Mouse (Mus musculus) embryonic facial prominence, embryonic 15.5 days (tissue): Measurements from ENCODE around the gene BC016579. TPM values are rescaled to one million over a fixed set of nuclear protein-coding genes. Genes with fewer than 3 reads are reported as not detected.

Source experiments
- ATAC-seq: fragments of 200-750 bp; cut with Nextera tagmentation; 2 replicates; pipeline ENCODE4 v1.8.0; 2017; ENCODE audit warnings: low read depth, moderate TSS enrichment; ENCODE audit not compliant: insufficient number of reproducible peaks, low FRiP score, low TSS enrichment
- H3K27ac ChIP-seq: fragments of 300-500 bp; sonication (generic); replicated peaks from 2 replicates; pipeline ENCODE4 v1.5.1; 2015; ENCODE audit warnings: mild to moderate bottlenecking, inconsistent platforms
- H3K27me3 ChIP-seq: fragments of 300-500 bp; sonication (generic); 2 replicates; pipeline ENCODE4 v1.6.1; 2015; ENCODE audit warnings: inconsistent platforms
- H3K36me3 ChIP-seq: fragments of 300-500 bp; sonication (generic); 2 replicates; pipeline ENCODE4 v1.6.1; 2015; ENCODE audit warnings: mild to moderate bottlenecking, inconsistent platforms
- H3K4me1 ChIP-seq: fragments of 300-500 bp; sonication (generic); 2 replicates; pipeline ENCODE4 v1.6.1; 2015; ENCODE audit warnings: inconsistent platforms
- H3K4me2 ChIP-seq: fragments of 300-500 bp; sonication (generic); replicated peaks from 2 replicates; pipeline ENCODE4 v1.6.1; 2015; ENCODE audit warnings: mild to moderate bottlenecking, inconsistent platforms
- H3K4me3 ChIP-seq: fragments of 300-500 bp; sonication (generic); replicated peaks from 2 replicates; pipeline ENCODE4 v1.5.1; 2015; ENCODE audit warnings: mild to moderate bottlenecking, inconsistent platforms
- H3K9ac ChIP-seq: fragments of 300-500 bp; sonication (generic); 2 replicates; pipeline ENCODE4 v1.6.1; 2015; ENCODE audit warnings: inconsistent platforms
- H3K9me3 ChIP-seq: fragments of 300-500 bp; sonication (generic); replicated peaks from 2 replicates; pipeline ENCODE4 v1.6.1; 2016; ENCODE audit warnings: inconsistent platforms
- WGBS: fragments of 180-500 bp; shearing (Covaris S2); methylation state at CpG from one replicate; pipeline ENCODE4 v1.1.7; 2015; 5-methylcytosine and 5-hydroxymethylcytosine counted together
- polyA plus RNA-seq: library from polyadenylated mRNA; unstranded; fragments of >200 nt; fragmentation: Nextera tagmentation; extraction: Ambion mirVana; gene quantifications from 2 replicates; pipeline ENCODE4 v1.2.1, GENCODE M21; 2015

Gene BC016579
- polyA plus RNA-seq = 0.79 and 1.5 TPM in 2 replicates

- Histone ChIP-seq H3K27ac (no peak within 1 kb of the TSS), H3K36me3 (no peaks in the 10 kb centered on the region), H3K9me3 (no peaks in the 10 kb centered on the region), H3K9ac (no peak within 1 kb of the TSS), H3K4me3 (peak within 1 kb of the TSS; percentile 37), H3K4me1 (peaks cover 8% of the 10 kb centered on the region; the same call in 1 of the 2 replicates), H3K4me2 (peak within 1 kb of the TSS; percentile 66), H3K27me3 (peaks cover 14% of the 10 kb centered on the region; the same call in 1 of the 2 replicates)
- no peak for ATAC-seq
- WGBS = 4% methylated on average over 20 of the region's 20 CpGs
These were observed at the start of gene BC016579 for GRCm38 (mm10) chr16:45653934-45654332. TSS of gene BC016579 (minus strand) at chr16:45654068.

- Histone ChIP-seq H3K27me3 (no peaks in the 10 kb centered on the region), H3K4me3 (no peak overlapping the region), H3K9me3 (no peaks in the 10 kb centered on the region), H3K9ac (no peak overlapping the region), H3K27ac (no peak overlapping the region), H3K36me3 (no peaks in the 10 kb centered on the region), H3K4me1 (no peaks in the 10 kb centered on the region), H3K4me2 (no peak overlapping the region)
- WGBS = 75% methylated on average over 5 of the region's 5 CpGs
- no peak for ATAC-seq
These were observed 45.4 kb upstream of the BC016579 start for GRCm38 (mm10) chr16:45699301-45699700.

- Histone ChIP-seq H3K4me3 (no peak overlapping the region), H3K36me3 (no peaks in the 10 kb centered on the region), H3K27ac (no peak overlapping the region), H3K9me3 (no peaks in the 10 kb centered on the region), H3K4me2 (no peak overlapping the region), H3K27me3 (no peaks in the 10 kb centered on the region), H3K4me1 (no peaks in the 10 kb centered on the region), H3K9ac (no peak overlapping the region)
- WGBS = 81% methylated on average over 6 of the region's 6 CpGs
- ATAC-seq = no peak
These were observed 44.1 kb upstream of the BC016579 start for GRCm38 (mm10) chr16:45697996-45698395.

DNA sequence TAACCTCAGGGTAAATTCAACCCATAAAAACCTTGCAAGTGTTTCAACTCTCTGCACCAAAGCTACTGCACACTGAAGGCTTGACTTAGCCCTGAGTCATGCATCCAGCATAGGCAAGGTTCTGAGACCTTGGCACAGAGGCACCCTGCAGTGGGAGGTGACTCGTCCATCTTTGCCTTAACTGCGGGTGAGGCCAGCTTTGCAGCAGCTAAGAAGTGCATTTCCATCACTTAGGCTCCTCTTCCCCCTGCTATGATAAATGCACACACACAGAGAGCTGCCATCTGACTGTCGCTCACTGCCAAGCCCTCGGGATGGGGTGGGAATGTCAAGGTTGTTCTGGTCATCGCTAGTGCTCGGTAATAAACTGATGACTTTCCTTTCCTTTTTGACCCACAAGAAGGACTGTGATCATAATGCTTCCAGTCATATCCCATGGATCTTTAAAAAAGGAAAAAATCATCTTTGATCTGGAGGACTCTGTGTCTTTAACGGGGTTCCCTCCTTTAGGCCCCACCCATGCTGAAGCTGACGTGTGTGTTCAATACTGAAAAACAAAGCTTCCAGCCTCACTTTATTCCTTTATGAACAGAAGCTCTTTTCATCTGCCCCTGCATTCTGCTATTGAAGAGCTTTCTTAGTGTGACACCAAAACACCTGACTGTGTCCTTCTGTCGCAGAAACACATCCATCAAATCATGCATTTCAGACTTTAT lies 41.7 kb upstream of the BC016579 start:
- H3K9me3 ChIP-seq = no peaks in the 10 kb centered on the region
- H3K36me3 ChIP-seq = no peaks in the 10 kb centered on the region
- ATAC-seq = no peak
- WGBS = 78% methylated on average over 9 of the region's 9 CpGs
- no peak overlapping the region for H3K27ac ChIP-seq
- H3K4me1 ChIP-seq = no peaks in the 10 kb centered on the region
- H3K9ac ChIP-seq = no peak overlapping the region
- H3K4me3 ChIP-seq = no peak overlapping the region
- H3K27me3 ChIP-seq = no peaks in the 10 kb centered on the region
- H3K4me2 ChIP-seq = no peak overlapping the region

DNA sequence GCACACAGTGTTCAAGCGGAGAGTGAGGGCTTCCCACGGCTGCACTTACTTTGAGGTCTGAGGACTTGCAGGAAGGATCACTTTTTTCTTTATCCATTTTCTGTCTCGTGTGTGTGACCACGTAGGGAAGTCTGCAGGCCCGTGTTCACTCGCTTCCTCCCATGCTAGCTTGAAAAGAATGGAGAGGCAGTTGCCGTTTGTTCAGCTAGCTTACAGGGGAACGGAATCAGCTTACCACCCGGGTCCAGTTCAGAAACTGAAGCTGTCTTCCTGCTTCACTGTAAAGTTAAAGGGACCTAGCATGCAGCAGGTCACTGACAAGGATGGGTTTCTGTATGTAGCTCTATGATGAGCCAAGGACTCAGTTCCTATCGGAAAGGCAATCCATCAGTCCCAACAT lies 39.7 kb upstream of the BC016579 start, which contains the start of gene Tmprss7:
Tmprss7 (minus strand) TSS at position 101 of the 400 bp plus-strand sequence.
- 0 out of 2 replicates have a peak, but pooled peaks cover 3% of the 10 kb centered on the region for H3K4me1 ChIP-seq
- no peak within 1 kb of the TSS for H3K27ac ChIP-seq
- 64% methylated on average over 10 of the region's 10 CpGs for WGBS
- no peaks in the 10 kb centered on the region for H3K36me3 ChIP-seq
- no peak for ATAC-seq
- H3K4me2 ChIP-seq = no peak within 1 kb of the TSS
- no peak within 1 kb of the TSS for H3K9ac ChIP-seq
- H3K27me3 ChIP-seq = no peaks in the 10 kb centered on the region
- H3K4me3 ChIP-seq = no peak within 1 kb of the TSS
- H3K9me3 ChIP-seq = no peaks in the 10 kb centered on the region

GRCm38 (mm10) chr16:45692851-45693250 lies 39.0 kb upstream of the BC016579 start:
- H3K27me3 ChIP-seq = no peaks in the 10 kb centered on the region
- no peak overlapping the region for H3K4me2 ChIP-seq
- H3K9me3 ChIP-seq = no peaks in the 10 kb centered on the region
- no peak overlapping the region for H3K27ac ChIP-seq
- H3K36me3 ChIP-seq = no peaks in the 10 kb centered on the region
- H3K4me3 ChIP-seq = no peak overlapping the region
- no peak for ATAC-seq
- 61% methylated on average over 3 of the region's 3 CpGs for WGBS
- 0 out of 2 replicates have a peak, but pooled peaks cover 3% of the 10 kb centered on the region for H3K4me1 ChIP-seq
- no peak overlapping the region for H3K9ac ChIP-seq

GRCm38 (mm10) chr16:45690178-45690577 lies 36.3 kb upstream of the BC016579 start:
- no peak overlapping the region for H3K4me2 ChIP-seq
- no peak for ATAC-seq
- H3K4me1 ChIP-seq = 0 out of 2 replicates have a peak, but pooled peaks cover 3% of the 10 kb centered on the region
- no peaks in the 10 kb centered on the region for H3K27me3 ChIP-seq
- no peak overlapping the region for H3K27ac ChIP-seq
- WGBS = 27% methylated on average over 4 of the region's 4 CpGs
- no peak overlapping the region for H3K4me3 ChIP-seq
- H3K9ac ChIP-seq = no peak overlapping the region
- no peaks in the 10 kb centered on the region for H3K36me3 ChIP-seq
- no peaks in the 10 kb centered on the region for H3K9me3 ChIP-seq

DNA sequence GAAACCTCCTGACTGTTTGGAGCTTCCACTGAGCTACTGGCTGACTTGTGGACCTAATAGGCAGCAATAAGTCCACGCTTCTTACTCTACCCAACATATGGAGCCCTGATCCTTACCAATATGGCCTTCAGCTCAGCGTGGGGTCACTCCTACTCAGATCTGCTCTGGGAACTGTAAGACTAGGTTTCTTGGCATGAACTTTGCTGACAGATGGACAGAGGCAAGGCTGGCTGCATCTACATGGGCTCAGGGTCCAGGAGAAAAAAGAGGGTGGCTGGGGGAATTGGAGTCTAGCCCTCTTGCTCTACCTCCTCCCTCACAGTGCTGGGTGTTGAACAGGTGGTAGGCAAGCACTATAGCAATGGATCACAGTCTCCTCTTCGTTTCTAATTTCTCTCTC lies 33.0 kb upstream of the BC016579 start:
- Histone ChIP-seq H3K9me3 (no peaks in the 10 kb centered on the region), H3K36me3 (no peaks in the 10 kb centered on the region), H3K4me3 (no peak overlapping the region), H3K27ac (no peak overlapping the region), H3K4me1 (0 out of 2 replicates have a peak, but pooled peaks cover 3% of the 10 kb centered on the region), H3K4me2 (no peak overlapping the region), H3K9ac (no peak overlapping the region), H3K27me3 (no peaks in the 10 kb centered on the region)
- ATAC-seq = no peak
- 79% methylated on average over 3 of the region's 3 CpGs for WGBS

DNA sequence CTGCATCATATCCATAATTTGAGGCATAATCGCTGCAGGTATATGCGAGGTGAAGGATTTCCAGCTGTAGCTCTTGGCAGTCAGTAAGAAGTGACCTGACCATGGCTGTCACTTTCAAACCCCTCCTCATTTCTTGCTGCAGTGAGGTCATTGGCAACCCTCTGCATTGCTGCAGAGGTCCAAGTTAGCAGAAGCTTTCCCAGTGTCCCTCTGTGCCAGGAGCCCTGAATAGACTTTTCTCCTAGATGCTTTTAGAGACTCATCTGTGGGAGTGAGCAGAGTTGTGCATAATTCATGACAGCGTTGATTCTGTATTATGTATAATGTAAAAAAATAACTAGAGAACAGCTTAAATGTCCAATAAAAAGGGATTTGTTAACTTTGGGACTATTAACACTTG lies 31.4 kb upstream of the BC016579 start:
- no peak overlapping the region for H3K4me3 ChIP-seq
- H3K27ac ChIP-seq = no peak overlapping the region
- no peak overlapping the region for H3K4me2 ChIP-seq
- H3K36me3 ChIP-seq = no peaks in the 10 kb centered on the region
- no peaks in the 10 kb centered on the region for H3K27me3 ChIP-seq
- 67% methylated on average over 3 of the region's 3 CpGs for WGBS
- H3K9ac ChIP-seq = no peak overlapping the region
- ATAC-seq = no peak
- 0 out of 2 replicates have a peak, but pooled peaks cover 2% of the 10 kb centered on the region for H3K4me1 ChIP-seq
- no peaks in the 10 kb centered on the region for H3K9me3 ChIP-seq

DNA sequence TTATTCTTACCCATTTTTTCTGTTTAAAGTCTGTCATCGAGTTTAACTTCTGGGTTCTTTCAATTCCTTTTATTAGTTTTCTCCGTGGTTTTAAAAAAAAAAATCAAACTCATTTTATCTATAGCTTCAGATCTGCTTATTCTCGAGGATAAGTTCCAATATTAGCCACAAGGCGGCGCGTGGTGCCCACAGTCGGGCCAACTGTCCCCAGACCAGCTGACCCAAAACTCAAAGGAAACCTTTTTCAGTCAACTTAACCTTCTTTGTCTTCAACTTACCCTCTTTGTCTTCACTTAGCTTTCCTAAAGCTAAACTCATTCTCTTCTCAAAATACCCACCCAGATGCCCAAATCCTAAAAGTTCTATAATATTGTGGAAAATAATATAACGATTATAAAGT lies 30.9 kb upstream of the BC016579 start:
- WGBS = 12% methylated on average over 8 of the region's 8 CpGs
- Histone ChIP-seq H3K4me1 (no peaks in the 10 kb centered on the region), H3K27ac (no peak overlapping the region), H3K9me3 (no peaks in the 10 kb centered on the region), H3K4me2 (no peak overlapping the region), H3K27me3 (no peaks in the 10 kb centered on the region), H3K9ac (no peak overlapping the region), H3K36me3 (no peaks in the 10 kb centered on the region), H3K4me3 (no peak overlapping the region)
- no peak for ATAC-seq

DNA sequence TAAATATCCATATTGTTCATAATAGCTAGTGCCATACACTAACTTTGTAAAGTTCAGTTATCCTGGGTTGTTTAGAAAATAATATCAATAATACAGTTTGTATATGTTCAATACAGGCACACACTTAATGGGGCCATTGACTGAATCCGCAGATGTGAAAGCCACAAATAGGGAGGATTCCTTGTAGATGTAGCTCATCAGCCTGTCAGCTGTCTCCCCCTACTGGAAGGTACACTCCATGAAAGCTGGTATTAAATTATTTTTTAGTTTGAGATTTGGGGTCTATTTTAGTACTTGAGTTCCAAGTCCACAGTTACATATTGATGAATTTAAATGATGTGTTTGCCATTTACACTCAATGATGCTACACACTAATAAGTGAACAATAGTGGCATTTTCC lies 22.6 kb upstream of the BC016579 start:
- ATAC-seq = no peak
- no peaks in the 10 kb centered on the region for H3K9me3 ChIP-seq
- 27% methylated on average over 1 of the region's 1 CpGs for WGBS
- H3K27me3 ChIP-seq = no peaks in the 10 kb centered on the region
- no peak overlapping the region for H3K9ac ChIP-seq
- H3K4me3 ChIP-seq = no peak overlapping the region
- no peaks in the 10 kb centered on the region for H3K36me3 ChIP-seq
- H3K4me1 ChIP-seq = no peaks in the 10 kb centered on the region
- H3K27ac ChIP-seq = no peak overlapping the region
- H3K4me2 ChIP-seq = no peak overlapping the region

- H3K4me3 ChIP-seq = no peak overlapping the region
- no peaks in the 10 kb centered on the region for H3K27me3 ChIP-seq
- H3K9me3 ChIP-seq = no peaks in the 10 kb centered on the region
- WGBS = 50% methylated on average over 4 of the region's 4 CpGs
- no peak overlapping the region for H3K27ac ChIP-seq
- ATAC-seq = no peak
- H3K9ac ChIP-seq = no peak overlapping the region
- H3K4me1 ChIP-seq = no peaks in the 10 kb centered on the region
- no peak overlapping the region for H3K4me2 ChIP-seq
- no peaks in the 10 kb centered on the region for H3K36me3 ChIP-seq
These were observed 16.1 kb upstream of the BC016579 start for GRCm38 (mm10) chr16:45670005-45670404.
